Mouse (Mus musculus) liver, postnatal 0 days (tissue): Measurements from ENCODE around the gene Sectm1a.

Source experiments
- CTCF ChIP-seq: sonication (generic); IDR thresholded peaks from 2 replicates; pipeline ENCODE4 v1.5.1; 2016; ENCODE audit warnings: antibody characterized with exemption, low read depth
- EP300 ChIP-seq: IDR thresholded peaks from 2 replicates; pipeline ENCODE4 v1.6.1; 2016; ENCODE audit warnings: antibody characterized with exemption, low read depth, mild to moderate bottlenecking

DNA sequence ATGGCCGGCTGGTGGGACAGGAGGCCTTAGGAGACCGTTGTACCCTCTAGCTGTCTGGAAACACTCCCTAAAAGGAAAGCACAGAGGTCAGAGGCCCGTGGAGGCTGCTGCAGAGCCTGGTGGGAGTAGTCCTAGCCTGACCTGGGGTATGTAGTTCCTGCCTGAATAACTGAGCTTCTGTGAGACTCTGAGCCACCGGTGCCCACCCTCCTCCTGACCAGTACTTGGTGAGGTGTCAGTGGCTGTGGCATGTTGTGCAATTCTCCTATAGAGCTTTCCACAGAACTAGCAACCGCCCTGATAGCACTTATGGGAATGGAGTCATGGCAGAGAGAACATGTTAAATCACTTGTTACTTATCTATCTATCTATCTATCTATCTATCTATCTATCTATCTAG is 5.4 kb downstream of the Sectm1a start:
- no peak for TF ChIP-seq CTCF
- TF ChIP-seq EP300, result no peak
